Mouse (Mus musculus) adrenal gland, adult (tissue): ENCODE data around the gene Map4.
A peak's percentile ranks its signal among the peaks of the same experiment; 100 is the strongest.
"Not testable (repeated sequence)": the region's sequence is repeated elsewhere in the genome, so short reads cannot be mapped to it uniquely, and the experiment has no call there.

Experiments
- DNase-seq, 2 experiments: peaks; one replicate each; pipeline ENCODE4 v3.0.0; 2022 to 2023; ENCODE audit warnings: low spot score in 1 of 2; ENCODE audit not compliant: inconsistent age in 2 of 2

The Map4 gene

GRCm38 (mm10) chr9:110060761-110061160, 129.5 kb downstream of the Map4 start:
- no peak for DNase-seq

DNA sequence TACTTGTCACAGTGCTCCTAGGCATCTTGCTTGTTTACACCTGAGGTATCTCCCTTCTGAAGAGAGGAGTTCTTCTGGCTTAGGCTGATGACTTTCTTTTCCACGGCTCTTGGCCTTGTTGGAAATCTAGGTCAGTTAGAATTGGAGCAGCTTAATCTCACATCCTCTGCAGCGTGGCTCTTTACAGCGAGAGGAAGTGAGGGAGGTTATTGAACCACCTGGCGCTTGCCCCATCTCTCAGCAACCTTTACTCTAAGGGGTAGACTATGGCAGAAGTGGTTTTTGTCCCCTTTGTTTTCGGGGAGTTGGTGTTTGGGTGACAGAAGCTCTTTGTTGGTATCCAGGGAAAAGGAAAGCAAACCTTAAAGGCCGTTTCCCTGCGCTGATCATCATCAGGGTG, 131.1 kb downstream of the Map4 start:
- DNase-seq = no peak

GRCm38 (mm10) chr9:110062861-110063260, 131.6 kb downstream of the Map4 start:
- no peak for DNase-seq

GRCm38 (mm10) chr9:110064641-110065040, 133.4 kb downstream of the Map4 start:
- peak in 1 of 2 experiments; percentile 42 for DNase-seq

- DNase-seq = peak; percentile 85 to 91
Measured at GRCm38 (mm10) chr9:110068745-110069144, 137.5 kb downstream of the Map4 start.

- peak; percentile 89 to 94 for DNase-seq
Measured at GRCm38 (mm10) chr9:110070358-110070757, 139.1 kb downstream of the Map4 start.

GRCm38 (mm10) chr9:110071011-110071410, 139.8 kb downstream of the Map4 start:
- peak in 1 of 2 experiments; percentile 33 for DNase-seq

DNA sequence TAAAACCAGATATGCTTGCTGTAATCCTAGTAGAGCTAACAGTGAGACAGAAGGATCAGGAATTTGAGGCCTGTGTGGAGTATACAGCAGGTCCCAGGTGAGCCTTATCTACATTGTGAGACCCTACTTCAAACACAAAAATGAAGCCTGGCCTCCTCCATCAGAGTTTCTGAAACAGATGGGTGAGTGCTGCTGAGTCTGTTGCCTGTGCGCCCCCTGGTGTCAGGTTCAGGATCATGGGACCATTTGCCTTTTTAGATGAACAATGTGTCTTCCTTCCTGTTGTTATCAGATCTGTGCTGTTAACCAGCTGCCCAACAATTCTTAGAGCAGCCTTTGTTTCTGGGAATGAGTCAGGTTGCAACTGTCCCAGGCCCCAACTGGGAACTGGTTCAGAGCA, 140.6 kb downstream of the Map4 start:
- peak; percentile 76 to 93 for DNase-seq

GRCm38 (mm10) chr9:110076468-110076867, 145.2 kb downstream of the Map4 start:
- DNase-seq = not testable (repeated sequence)

DNA sequence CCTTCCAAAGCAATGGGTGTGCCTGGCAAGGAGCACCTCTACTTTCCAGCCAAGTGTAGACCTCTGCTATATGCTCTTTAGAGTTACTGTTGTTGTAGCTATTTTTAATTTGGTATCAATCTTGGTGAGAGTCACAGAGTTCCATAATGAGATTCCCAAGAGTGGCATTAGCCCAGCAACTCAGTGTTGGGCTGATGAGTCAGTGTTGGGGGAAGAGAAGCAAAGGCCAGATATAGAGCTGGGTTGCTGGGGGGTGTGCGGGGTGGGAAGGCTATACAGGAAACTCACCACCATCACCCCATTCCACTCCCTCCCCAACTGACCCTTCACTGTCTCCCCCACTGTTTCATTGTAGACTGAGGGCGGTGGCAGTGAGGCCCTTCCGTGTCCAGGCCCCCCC, 149.8 kb downstream of the Map4 start:
- no peak for DNase-seq

DNA sequence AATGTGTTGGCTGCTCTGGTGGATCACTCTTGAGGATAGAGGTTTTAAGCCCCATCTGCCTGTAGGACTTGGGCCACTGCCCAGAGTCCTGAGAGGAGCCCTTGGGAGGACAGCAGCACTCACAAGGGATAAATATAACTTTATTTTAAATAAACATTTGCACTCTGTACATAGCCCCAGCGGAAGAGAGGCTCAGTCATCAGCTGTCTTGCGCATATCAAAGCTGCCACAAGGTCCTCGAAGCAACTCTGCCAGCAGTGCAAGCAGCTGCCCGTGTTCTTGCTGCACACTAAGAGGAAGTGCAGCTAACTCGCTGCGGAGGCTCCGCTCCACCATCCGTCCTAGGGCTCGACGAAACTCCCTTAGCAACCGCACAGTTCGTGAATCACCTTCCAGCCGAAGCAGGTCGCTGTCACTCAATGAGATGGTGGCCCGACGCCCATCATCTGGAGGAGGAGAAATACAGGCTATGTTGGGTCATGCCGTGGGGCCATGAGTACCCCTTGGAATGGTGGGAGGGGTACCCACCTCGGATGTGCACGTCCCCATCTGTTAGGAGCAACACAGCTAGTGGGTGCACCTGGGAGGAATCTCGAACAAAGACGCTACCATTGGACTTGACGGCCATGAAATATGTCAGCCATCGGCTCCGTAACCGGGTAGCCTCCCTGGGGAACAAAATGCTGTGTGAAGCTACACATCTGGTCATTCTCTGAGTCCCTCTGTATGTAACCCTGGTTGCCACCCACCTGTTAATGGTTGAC, 153.1 kb downstream of the Map4 start:
- no peak for DNase-seq

DNA sequence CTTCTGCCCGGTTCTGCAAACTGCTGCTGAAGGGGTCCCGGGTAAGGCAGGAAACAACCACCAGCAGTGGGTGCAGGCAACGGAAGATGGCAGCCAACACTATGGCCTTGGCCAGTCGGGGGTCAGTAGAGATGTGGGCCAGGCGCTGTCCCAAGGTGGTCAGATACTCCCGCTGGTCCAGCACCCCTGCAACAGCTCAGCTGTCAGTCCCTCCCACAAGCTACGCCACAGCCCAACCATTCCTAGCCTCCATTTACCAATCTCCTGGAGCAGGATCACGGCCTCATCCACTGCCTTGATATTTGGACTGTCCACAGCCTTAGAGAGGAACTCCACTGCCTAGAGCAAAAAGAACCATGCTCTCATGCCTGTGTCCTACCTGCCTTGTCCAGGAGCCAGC, 154.4 kb downstream of the Map4 start:
- DNase-seq = no peak

DNA sequence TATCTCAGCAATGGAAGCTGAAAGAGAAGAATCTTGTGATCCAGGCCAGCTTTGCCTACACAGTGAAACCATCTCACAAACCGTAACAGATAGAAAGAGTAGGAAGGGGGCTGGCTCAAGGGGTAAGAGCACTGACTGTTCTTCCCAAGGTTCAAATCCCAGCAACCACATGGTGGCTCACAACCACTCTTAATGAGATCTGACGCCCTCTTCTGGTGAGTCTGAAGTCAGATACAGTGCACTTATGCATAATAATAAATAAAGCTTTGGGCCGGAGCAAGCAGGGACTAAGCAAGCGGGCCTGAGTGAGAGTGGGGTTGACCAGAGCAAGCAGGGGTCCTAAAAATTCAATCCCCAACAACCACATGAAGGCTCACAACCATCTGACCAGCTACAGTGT, 162.0 kb downstream of the Map4 start:
- no peak for DNase-seq

DNA sequence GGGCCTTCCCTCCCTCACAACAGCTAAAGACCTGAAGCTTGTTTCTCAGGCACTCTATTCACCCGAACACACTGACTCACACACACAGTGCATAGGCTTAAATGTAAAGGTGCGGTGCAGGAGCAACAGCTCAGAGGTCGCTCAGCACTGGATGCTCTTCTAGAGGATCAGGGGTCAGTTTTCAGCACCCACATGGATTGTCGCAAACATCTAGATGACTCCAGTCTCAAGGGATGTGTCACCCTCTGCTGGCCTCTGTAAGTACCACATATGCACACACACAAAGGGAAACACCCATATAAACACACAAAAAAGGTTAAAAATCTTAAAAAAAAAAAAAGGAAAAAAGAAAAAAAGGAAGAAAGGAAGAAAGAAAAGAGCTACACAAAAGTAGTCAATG, 163.5 kb downstream of the Map4 start:
- no peak for DNase-seq

- no peak for DNase-seq
Measured at GRCm38 (mm10) chr9:110097791-110098190, 166.5 kb downstream of the Map4 start.

DNA sequence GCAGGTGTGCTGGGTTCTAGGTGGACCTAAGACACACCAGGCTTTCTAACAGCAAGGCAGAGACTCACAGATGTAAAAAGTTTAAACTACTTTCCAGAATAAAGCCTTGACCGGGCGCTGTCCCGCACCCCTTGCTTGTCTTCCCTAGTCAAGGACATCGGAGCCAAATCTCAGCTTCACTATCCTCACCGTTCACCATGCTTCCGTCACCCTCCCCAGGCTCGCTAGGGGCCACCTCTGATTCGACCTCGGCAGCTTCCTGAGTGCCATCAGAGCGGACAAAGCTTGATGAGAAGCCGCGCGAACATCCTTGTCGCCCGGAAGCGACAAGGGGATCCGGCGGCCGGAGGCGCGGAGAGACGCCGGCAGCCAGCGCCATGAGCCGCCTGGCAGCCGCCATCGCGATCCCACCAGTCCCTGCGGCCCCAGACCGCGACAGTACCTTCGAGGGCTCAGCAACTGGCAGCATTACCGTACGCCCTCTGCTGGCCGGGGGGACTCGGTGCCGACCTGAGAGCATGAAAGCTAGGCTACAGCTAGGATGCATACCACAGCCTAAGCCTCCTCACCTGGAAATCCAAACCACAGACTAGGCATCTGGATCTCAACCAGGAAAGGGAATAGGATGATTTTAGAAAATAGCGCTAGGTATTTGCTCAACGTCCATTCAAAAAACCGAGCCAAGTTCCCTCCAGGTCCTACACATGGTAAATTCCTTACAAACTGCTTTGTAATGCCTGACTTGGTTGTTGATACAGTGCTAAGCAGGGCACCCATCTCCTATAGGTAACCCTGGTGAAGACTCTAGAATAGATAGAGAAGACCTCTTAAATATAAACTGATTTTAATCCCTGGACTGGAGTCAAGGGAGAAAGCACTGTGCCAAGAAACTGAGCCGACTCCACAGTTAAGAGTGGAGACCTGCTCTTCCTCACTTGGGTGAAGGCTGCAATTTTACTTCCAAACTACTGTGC, 169.7 kb downstream of the Map4 start:
- peak; percentile 92 to 97 for DNase-seq

DNA sequence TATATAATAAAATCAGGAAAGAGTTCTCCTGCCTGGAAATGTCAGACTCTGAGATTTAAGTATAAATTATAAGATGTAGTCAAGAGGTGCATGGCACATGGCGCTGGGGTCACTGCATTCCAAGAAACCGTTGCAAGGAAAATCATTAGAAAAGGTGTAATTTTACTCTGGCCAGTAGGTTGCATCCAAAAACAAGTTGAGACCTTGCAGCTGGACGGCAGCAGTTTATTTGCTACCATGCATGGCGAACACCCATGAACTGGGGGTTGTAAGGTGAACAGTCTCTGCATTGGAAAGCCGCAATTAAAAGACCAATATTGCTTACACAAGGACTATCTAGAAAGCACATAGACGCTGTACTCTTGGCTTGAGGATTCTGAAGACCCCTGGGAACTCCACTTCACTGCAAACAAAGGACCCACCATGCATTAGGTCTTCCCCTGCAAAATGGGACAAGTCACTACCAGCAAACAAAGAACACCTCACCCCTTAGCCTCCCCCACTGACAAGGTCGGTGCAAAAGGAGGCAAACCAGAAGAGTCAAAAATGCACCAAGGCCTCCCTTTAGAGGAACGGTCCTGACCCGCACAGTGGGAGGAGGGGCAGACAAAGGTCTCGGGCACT, 185.2 kb downstream of the Map4 start:
- DNase-seq = peak in 1 of 2 experiments; percentile 45

GRCm38 (mm10) chr9:110116977-110117778, 185.9 kb downstream of the Map4 start, which contains the start of gene Smarcc1:
Smarcc1 (plus strand) TSS chr9:110117708.
- peak; percentile 93 to 98 for DNase-seq

- no peak for DNase-seq
Measured at GRCm38 (mm10) chr9:110117779-110118139, 186.5 kb downstream of the Map4 start, which contains the start of gene Dhx30. Dhx30 (minus strand) TSS chr9:110117830.

GRCm38 (mm10) chr9:110118249-110118648, 187.0 kb downstream of the Map4 start:
- DNase-seq = no peak
